Mouse (Mus musculus) cerebellum, adult 9-11 months (tissue): ENCODE results near the gene Pvr.

Source experiments
- DNase-seq: peaks from one replicate; pipeline ENCODE4 v3.0.0; 2022

Gene Pvr

GRCm38 (mm10) chr7:19867751-19868399, 53.1 kb downstream of the Pvr start:
- DNase-seq, result no peak

- no peak for DNase-seq
Measured at GRCm38 (mm10) chr7:19866490-19866889, 54.5 kb downstream of the Pvr start.

GRCm38 (mm10) chr7:19865246-19866036, 55.5 kb downstream of the Pvr start:
- no peak for DNase-seq

GRCm38 (mm10) chr7:19864241-19864640, 56.7 kb downstream of the Pvr start:
- DNase-seq, result no peak

GRCm38 (mm10) chr7:19861199-19861598, 59.8 kb downstream of the Pvr start, which contains the start of gene Ceacam16:
TSS of gene Ceacam16 (minus strand) at chr7:19861299.
- DNase-seq, result no peak

- DNase-seq, result no peak
Measured at GRCm38 (mm10) chr7:19859740-19860139, 61.2 kb downstream of the Pvr start.

GRCm38 (mm10) chr7:19856283-19856682, 64.7 kb downstream of the Pvr start:
- no peak for DNase-seq

- DNase-seq, result no peak
Measured at GRCm38 (mm10) chr7:19855663-19856062, 65.3 kb downstream of the Pvr start.
